ENCODE assay signal across 21 mouse cellular contexts in genomic region chr5:76668547-76668946, GRCm38 (mm10). TPM values are rescaled to one million over a fixed set of nuclear protein-coding genes. Genes with fewer than 3 reads are reported as not detected.
DNase-seq lines count a peak whose midpoint lies in the region; ATAC-seq and TF ChIP-seq lines count a peak whose summit lies in the region.
"Had no signal": no experiment of that assay in that cellular context is flagged by ENCODE, and none has a peak within 500 bp of the region (broad histone marks: within the 10 kb centered on the region; RNA-seq: fewer than 3 reads in every experiment).

No protein-coding gene starts in this region.

- H3K4me1 ChIP-seq in midbrain, embryonic 14.5 days (ENCODE audit: control insufficient read depth, insufficient read depth, low read length): peaks cover 29% of the 10 kb centered on the region
- peaks cover 43% of the 10 kb centered on the region for H3K4me1 ChIP-seq in midbrain, embryonic 13.5 days (replicated peaks)
- no peaks in the 10 kb centered on the region for H3K4me1 ChIP-seq in intestine, postnatal 0 days (replicated peaks; ENCODE audit: control insufficient read depth, insufficient read depth, low read length)
- H3K4me1 ChIP-seq in heart, embryonic 11.5 days (ENCODE audit: control insufficient read depth, insufficient read depth, low read length): no peaks in the 10 kb centered on the region
- H3K4me1 ChIP-seq: embryonic facial prominence, embryonic 15.5 days; heart, embryonic 15.5 days had no signal

- H3K9me3 ChIP-seq in midbrain, embryonic 14.5 days (ENCODE audit: control insufficient read depth, low read length): no peaks in the 10 kb centered on the region
- no peaks in the 10 kb centered on the region for H3K9me3 ChIP-seq in midbrain, embryonic 13.5 days
- no peaks in the 10 kb centered on the region for H3K9me3 ChIP-seq in intestine, postnatal 0 days (ENCODE audit: control insufficient read depth)
- no peaks in the 10 kb centered on the region for H3K9me3 ChIP-seq in heart, embryonic 11.5 days (replicated peaks; ENCODE audit: control insufficient read depth, low read length)
- H3K9me3 ChIP-seq: embryonic facial prominence, embryonic 15.5 days; forebrain, embryonic 15.5 days; heart, embryonic 10.5 days; heart, embryonic 15.5 days had no signal

- H3K9ac ChIP-seq in midbrain, embryonic 14.5 days (replicated peaks; ENCODE audit: low read length): no peak overlapping the region
- H3K9ac ChIP-seq in midbrain, embryonic 13.5 days (replicated peaks): no peak overlapping the region
- H3K9ac ChIP-seq in intestine, postnatal 0 days (ENCODE audit: low read depth, low read length): no peak overlapping the region
- no peak overlapping the region for H3K9ac ChIP-seq in heart, embryonic 11.5 days (ENCODE audit: low read depth, low read length)
- H3K9ac ChIP-seq: embryonic facial prominence, embryonic 15.5 days; forebrain, embryonic 15.5 days; heart, embryonic 15.5 days had no signal

- ATAC-seq in midbrain, embryonic 14.5 days (ENCODE audit: low FRiP score, low TSS enrichment): no peak
- ATAC-seq in midbrain, embryonic 13.5 days: no peak
- ATAC-seq in intestine, postnatal 0 days: peak; percentile 89
- no peak for ATAC-seq in heart, embryonic 11.5 days (replicated peaks; ENCODE audit: insufficient number of reproducible peaks, low FRiP score, low TSS enrichment)
- ATAC-seq: forebrain, embryonic 15.5 days had no signal

- H3K36me3 ChIP-seq in midbrain, embryonic 14.5 days (ENCODE audit: control insufficient read depth, insufficient read depth, low read length): no peaks in the 10 kb centered on the region
- H3K36me3 ChIP-seq in midbrain, embryonic 13.5 days: peaks cover 9% of the 10 kb centered on the region; the same call in 1 of the 2 replicates
- H3K36me3 ChIP-seq in intestine, postnatal 0 days (ENCODE audit: control insufficient read depth, insufficient read depth): no peaks in the 10 kb centered on the region
- no peaks in the 10 kb centered on the region for H3K36me3 ChIP-seq in heart, embryonic 11.5 days (ENCODE audit: control insufficient read depth, insufficient read depth, low read length)
- H3K36me3 ChIP-seq: embryonic facial prominence, embryonic 15.5 days; forebrain, embryonic 15.5 days; heart, embryonic 10.5 days; heart, embryonic 15.5 days had no signal

- no peak overlapping the region for H3K4me2 ChIP-seq in midbrain, embryonic 14.5 days (ENCODE audit: low read length)
- no peak overlapping the region for H3K4me2 ChIP-seq in midbrain, embryonic 13.5 days (replicated peaks)
- peak overlapping the region; percentile 10; the same call in 1 of the 2 replicates for H3K4me2 ChIP-seq in intestine, postnatal 0 days (replicated peaks; ENCODE audit: low read depth)
- no peak overlapping the region for H3K4me2 ChIP-seq in heart, embryonic 11.5 days
- H3K4me2 ChIP-seq: embryonic facial prominence, embryonic 15.5 days; forebrain, embryonic 15.5 days; heart, embryonic 15.5 days had no signal

- no peak for TF ChIP-seq CTCF in intestine, postnatal 0 days (IDR thresholded peaks at IDR 0.05; ENCODE audit: low read depth)

- DNase-seq in midbrain, embryonic 14.5 days: no peak
- peak; percentile 35 for DNase-seq in forelimb bud, embryonic 11.5 days (ENCODE audit: low read depth, low spot score)
- no peak for DNase-seq in thymus, postnatal 25 days
- DNase-seq: adrenal gland, adult 8-10 months; adrenal gland, postnatal 36 days; cerebellum, adult 11 months; cerebellum, adult 8-10 months; cerebellum, postnatal 14 days; embryo, embryonic 11 days; gastrocnemius, postnatal 10 days; heart, adult 18-20 months; heart, postnatal 14 days had no signal

- H3K27me3 ChIP-seq in midbrain, embryonic 14.5 days (ENCODE audit: control insufficient read depth, insufficient read depth, low read length): no peaks in the 10 kb centered on the region
- no peaks in the 10 kb centered on the region for H3K27me3 ChIP-seq in midbrain, embryonic 13.5 days
- H3K27me3 ChIP-seq in intestine, postnatal 0 days (replicated peaks; ENCODE audit: control insufficient read depth, insufficient read depth, low read length): no peaks in the 10 kb centered on the region
- no peaks in the 10 kb centered on the region for H3K27me3 ChIP-seq in heart, embryonic 11.5 days (ENCODE audit: control insufficient read depth, insufficient read depth, low read length)
- H3K27me3 ChIP-seq: embryonic facial prominence, embryonic 15.5 days; forebrain, embryonic 15.5 days; heart, embryonic 15.5 days had no signal

- 0 out of 2 replicates have a peak overlapping the region, but pooled peaks have one; percentile 13 for H3K27ac ChIP-seq in midbrain, embryonic 14.5 days (replicated peaks; ENCODE audit: low read depth, low read length)
- no peak overlapping the region for H3K27ac ChIP-seq in midbrain, embryonic 13.5 days
- peak overlapping the region; percentile 21; the same call in 1 of the 2 replicates for H3K27ac ChIP-seq in intestine, postnatal 0 days (ENCODE audit: low read depth, low read length)
- H3K27ac ChIP-seq in heart, embryonic 11.5 days (ENCODE audit: low read depth, low read length): no peak overlapping the region
- H3K27ac ChIP-seq: embryonic facial prominence, embryonic 15.5 days; forebrain, embryonic 15.5 days; heart, embryonic 10.5 days; heart, embryonic 15.5 days; hindbrain, postnatal 0 days had no signal

- no peak overlapping the region for H3K4me3 ChIP-seq in midbrain, embryonic 14.5 days (replicated peaks; ENCODE audit: low read depth, low read length)
- H3K4me3 ChIP-seq in midbrain, embryonic 13.5 days (replicated peaks): no peak overlapping the region
- no peak overlapping the region for H3K4me3 ChIP-seq in intestine, postnatal 0 days (ENCODE audit: low read depth, low read length)
- H3K4me3 ChIP-seq in heart, embryonic 11.5 days (ENCODE audit: low read depth, low read length): no peak overlapping the region
- H3K4me3 ChIP-seq: embryonic facial prominence, embryonic 15.5 days; erythroblast, embryonic 14.5 days; forebrain, embryonic 15.5 days; heart, embryonic 10.5 days; heart, embryonic 15.5 days had no signal

- 96% methylated on average over 5 of the region's 5 CpGs for WGBS in midbrain, embryonic 14.5 days
- 91% methylated on average over 5 of the region's 5 CpGs for WGBS in midbrain, embryonic 13.5 days
- 39% methylated on average over 5 of the region's 5 CpGs for WGBS in intestine, postnatal 0 days
- 81% methylated on average over 5 of the region's 5 CpGs for WGBS in heart, embryonic 11.5 days (ENCODE audit: insufficient replicate concordance)

RNA-seq across cellular contexts. Expression of gene C530008M17Rik, which starts 12.2 kb away (rescaled TPM):
- 52.1 and 60.0 TPM in 2 replicates for polyA plus RNA-seq in midbrain, embryonic 14.5 days (2014; fragmentation: Nextera tagmentation; extraction: Ambion mirVana)
- polyA plus RNA-seq in midbrain, embryonic 13.5 days (2015; fragmentation: Nextera tagmentation; extraction: Ambion mirVana): 68.9 and 75.2 TPM in 2 replicates
- polyA plus RNA-seq in intestine, postnatal 0 days (2015; fragmentation: Nextera tagmentation; extraction: Ambion mirVana): 15.3 and 18.1 TPM in 2 replicates
- 34.8 and 35.8 TPM in 2 replicates for polyA plus RNA-seq in heart, embryonic 11.5 days (2014; fragmentation: Nextera tagmentation; extraction: Ambion mirVana)

Comparison
In these comparisons a context has a peak if more than half of its experiments do, and no peak if none do; other contexts are left out.
1. H3K27ac ChIP-seq: peak in midbrain, embryonic 14.5 days (single experiment) and intestine, postnatal 0 days (single experiment); none in midbrain, embryonic 13.5 days (single experiment) and heart, embryonic 11.5 days (single experiment).